Mouse (Mus musculus): ENCODE measurements around the gene Miip.

DNA sequence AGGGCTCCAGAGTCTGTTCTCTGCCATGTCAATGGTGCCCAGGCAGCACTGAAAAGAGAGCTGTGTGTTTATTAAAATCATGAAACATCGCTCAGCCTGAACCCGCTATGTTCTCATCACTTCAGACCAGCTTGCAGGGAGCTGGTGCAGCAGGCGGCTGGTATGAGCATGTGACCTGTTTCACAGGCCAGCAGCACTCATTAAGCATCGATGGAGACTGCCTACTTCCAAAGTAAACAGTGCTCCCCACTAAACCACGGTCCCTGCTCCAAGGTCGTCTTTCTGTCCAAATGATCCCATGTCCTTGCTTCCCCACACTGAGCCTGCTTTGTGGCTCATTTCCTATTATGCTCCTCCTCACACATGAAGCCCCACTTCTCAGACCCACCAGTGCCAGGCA is 21.7 kb upstream of the Miip start:
- TF ChIP-seq CTCF (IDR thresholded peaks at IDR 0.05; ENCODE audit: low read depth, low read length) (no peak), POLR2A (IDR thresholded peaks at IDR 0.05; ENCODE audit: borderline replicate concordance, low read depth, low read length) (no peak)
